Mouse (Mus musculus): ENCODE data around the gene Zfp978.
"Not testable (repeated sequence)": the region's sequence is repeated elsewhere in the genome, so short reads cannot be mapped to it uniquely, and the experiment has no call there.

GRCm38 (mm10) chr4:147369564-147369963 lies 8.5 kb downstream of the Zfp978 start:
- TF ChIP-seq CTCF (IDR thresholded peaks at IDR 0.05; ENCODE audit: low read depth, low read length); POLR2AphosphoS5 (IDR thresholded peaks at IDR 0.05; ENCODE audit: insufficient replicate concordance, low read depth, low read length); TAL1 (conservative IDR thresholded peaks at IDR 0.05; ENCODE audit: low read depth, low read length); GATA1 (IDR thresholded peaks at IDR 0.05; ENCODE audit: borderline replicate concordance, low read length); GATA2 (IDR thresholded peaks at IDR 0.05; ENCODE audit: borderline replicate concordance, low read depth, low read length): not testable (repeated sequence)

Data from G1E (cell line).